Mouse (Mus musculus) left cerebral cortex, postnatal 25 days (tissue): Measurements from ENCODE around the gene Med29. TPM values are rescaled to one million over a fixed set of nuclear protein-coding genes. Genes with fewer than 3 reads are reported as not detected.

Experiments used
- DNase-seq, 2 experiments: peaks; one replicate each; pipeline ENCODE4 v3.0.0; 2022; ENCODE audit warnings: low spot score in 2 of 2, mixed read lengths in 1 of 2
- intact Hi-C: fragments of 180-260 bp; cut with DNase I; formaldehyde crosslinking; loops from one replicate; pipeline ENCODE4 v1.15.1; 2025
- total RNA-seq, 2 experiments: library from RNA; stranded (reverse); gene quantifications; 2 replicates each; pipeline ENCODE4 v1.2.3; 2021

Gene Med29
- total RNA-seq, 2 experiments from 2014 or later: 19.0 to 22.2 TPM

DNA sequence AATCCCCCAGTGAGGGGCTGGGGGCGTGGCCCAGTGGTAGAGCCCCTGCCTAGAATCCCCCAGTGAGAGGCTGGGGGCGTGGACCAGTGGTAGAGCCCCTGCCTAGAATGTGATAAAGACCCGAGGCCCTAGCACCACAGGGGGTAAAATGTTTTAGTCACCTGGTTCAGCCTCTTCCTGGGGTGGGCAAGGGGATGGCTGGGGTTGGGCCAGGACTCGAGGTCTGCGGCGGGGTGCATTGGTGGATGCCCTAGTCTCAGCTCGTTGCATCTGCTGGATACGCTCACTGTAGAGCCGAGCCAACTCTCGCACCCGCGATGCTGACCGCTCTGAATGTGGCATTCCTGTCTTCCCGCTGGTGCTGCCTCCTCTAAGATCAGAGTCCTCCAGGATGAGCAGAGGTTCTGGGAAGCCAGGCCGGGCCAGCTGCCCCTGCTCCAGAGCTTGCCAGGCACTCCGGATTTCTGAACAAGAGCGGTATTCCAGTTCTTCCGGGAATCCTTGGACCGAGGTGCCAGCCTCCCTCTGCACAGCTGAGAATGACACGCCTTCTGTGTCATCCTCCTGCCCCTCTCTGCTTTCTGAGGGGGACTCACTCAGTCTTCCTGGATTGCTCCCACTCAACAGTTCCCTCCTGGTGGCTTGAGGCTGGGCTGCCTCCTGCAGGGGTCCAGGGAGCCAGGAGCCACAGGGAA is 30.7 kb downstream of the Med29 start:
- no peak for DNase-seq
- intact Hi-C loops: no loop called here

DNA sequence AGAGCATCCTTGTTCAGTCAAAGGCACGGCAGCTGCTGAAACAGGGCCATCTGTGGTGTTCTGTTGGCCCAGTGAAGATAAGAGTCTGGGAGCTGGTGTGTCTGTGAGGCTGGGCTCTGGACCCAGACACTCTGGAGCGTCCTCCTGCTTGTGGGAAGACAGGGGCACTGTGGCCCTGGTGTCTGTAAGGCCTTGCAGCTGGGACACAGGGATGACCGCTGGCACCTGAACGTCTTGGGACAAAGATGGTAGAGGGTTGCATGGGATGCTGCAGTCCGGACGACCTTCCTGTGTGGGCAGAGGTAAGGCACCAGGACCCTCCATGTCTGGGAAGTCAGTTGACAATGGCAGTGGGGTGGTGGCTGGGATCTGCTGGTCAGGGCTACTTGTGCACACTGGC is 32.2 kb downstream of the Med29 start:
- DNase-seq: no peak
- intact Hi-C loops: no loop called here

GRCm38 (mm10) chr7:28359854-28360253 is 32.7 kb downstream of the Med29 start:
- intact Hi-C loops: no loop called here
- DNase-seq: no peak

- intact Hi-C loops: no loop called here
- no peak for DNase-seq
These were observed 34.1 kb downstream of the Med29 start for GRCm38 (mm10) chr7:28358431-28358830.

DNA sequence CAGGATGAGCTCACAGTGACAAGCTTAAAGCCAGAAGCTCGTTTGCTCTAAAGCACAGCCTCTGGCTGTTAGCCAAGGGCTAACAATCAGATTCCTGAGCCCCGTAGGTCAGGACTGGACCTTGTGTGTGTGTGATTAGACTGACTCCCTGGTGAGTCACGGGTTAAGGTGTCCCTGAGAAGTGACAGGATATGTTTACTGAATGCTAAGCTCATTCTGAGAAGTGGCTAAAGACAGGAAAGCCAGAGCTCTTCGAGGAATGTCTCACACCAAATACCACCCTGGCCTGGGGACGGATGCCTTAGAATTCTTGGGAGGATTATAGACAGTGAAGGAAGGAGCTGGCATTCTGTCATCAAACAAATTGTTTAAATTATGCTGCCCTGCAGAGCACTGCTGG is 34.5 kb downstream of the Med29 start:
- intact Hi-C loops: no loop called here
- no peak for DNase-seq

DNA sequence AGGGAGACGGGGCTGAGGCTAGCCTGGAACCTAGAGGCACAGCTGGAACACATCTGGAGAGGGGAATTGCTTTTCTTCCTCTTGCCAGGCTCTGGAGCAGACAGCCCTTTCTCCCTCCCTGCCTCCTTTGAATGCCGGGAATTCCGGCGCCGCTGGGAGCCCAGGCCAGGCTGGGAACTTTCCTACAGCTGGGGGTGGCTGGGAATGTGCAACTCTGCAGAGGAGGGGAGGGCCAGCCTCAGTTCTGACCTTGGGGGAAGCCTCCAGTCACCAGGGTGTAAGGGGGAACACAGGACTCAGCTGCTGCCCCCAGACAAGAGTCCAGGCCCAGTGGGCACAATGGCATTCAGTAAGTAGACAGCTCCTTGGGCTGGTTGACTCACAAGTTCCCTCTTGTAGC is 35.5 kb downstream of the Med29 start:
- intact Hi-C loops: no loop called here
- no peak for DNase-seq

- no peak for DNase-seq
- intact Hi-C loops: no loop called here
These were observed 37.3 kb downstream of the Med29 start for GRCm38 (mm10) chr7:28355221-28355620.

DNA sequence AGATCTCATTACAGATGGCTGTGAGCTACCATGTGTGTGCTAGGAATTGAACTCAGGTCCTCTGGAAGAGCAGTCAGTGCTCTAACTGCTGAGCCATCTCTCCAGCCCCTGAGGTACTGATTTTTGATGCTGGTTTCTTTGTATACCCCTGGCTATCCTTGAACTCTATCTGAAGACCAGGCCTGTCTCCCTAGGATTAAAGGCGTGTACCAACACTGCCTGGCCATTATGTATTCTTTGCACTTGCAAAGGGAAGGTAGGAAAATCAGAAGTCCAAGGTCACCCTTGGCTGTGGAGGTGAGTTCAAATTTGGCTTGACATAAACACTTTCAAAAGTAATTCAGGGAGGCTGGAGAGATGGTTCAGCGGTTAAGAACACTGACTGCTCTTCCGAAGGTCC is 37.9 kb downstream of the Med29 start:
- intact Hi-C loops: no loop called here
- DNase-seq: no peak

DNA sequence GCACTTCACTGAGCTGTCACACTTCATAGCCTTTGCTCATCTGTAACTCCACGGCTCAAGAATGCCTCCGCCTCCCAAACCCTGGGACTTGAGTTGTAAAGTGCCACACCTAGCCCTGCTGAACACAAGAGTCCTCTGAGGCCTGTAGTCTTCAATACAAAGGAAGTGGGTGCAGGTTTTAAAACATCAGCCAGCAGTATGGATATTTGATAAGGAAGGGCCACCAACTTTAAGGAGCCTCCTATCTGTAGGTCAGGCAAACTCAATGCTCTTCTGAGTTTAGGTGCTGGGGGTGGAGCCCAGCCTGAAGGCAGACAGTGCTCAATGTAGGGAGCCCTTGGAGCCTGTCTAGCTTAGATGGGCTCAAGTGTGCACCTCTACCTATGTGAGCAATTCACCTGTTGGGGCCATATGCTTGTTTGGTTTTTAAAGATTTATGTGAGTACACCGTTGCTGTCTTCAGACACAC is 38.4 kb downstream of the Med29 start:
- intact Hi-C loops: no loop called here
- DNase-seq: no peak

DNA sequence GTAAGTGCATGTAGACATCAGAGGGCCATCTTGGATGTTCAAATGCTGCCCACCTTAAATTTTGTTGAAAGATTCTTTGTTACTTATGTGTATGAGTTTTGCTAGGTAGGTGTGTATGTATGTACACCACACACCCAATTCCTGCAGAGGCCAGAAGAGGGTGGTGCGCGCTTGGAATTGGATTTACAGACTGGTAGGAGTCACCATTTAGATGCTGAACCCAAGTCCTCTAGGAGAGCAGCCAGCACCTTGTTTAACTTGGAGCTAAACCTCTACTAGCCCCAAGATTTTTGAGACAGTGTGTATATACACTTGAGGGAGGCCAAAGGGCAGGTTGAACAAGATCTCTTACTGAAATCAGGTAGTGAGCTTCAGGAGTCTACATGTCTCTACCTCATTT is 39.2 kb downstream of the Med29 start:
- DNase-seq: no peak
- intact Hi-C loops: no loop called here

DNA sequence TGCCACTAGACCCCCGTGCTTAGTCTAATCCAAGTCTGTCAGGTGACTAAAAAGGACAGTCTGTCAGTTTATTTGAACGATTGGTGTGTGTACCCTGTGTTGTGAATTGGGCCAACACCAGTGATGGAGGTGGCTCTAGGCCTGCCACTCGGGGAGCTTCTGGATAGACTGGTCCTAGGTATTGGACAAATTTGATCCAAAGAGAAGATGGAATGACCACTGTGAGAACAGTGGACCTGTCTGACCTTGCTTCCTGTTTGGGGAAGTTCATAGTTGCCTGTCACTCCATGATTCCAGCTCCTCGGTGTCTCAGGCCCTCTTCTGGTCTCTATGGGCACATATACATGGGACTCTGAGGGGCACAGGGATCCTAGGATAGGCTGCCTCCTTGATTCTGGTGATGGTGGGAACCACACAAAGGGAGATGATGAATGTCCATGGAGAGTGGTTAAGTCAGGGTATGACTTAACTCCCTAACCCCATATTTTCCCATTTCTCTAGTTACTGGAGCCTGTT is 40.8 kb downstream of the Med29 start:
- no peak for DNase-seq
- intact Hi-C loops: loop anchor here (2.0 kb wide), 1 partner anchor 21 kb away; the partner anchor contains the start of gene Plekhg2

DNA sequence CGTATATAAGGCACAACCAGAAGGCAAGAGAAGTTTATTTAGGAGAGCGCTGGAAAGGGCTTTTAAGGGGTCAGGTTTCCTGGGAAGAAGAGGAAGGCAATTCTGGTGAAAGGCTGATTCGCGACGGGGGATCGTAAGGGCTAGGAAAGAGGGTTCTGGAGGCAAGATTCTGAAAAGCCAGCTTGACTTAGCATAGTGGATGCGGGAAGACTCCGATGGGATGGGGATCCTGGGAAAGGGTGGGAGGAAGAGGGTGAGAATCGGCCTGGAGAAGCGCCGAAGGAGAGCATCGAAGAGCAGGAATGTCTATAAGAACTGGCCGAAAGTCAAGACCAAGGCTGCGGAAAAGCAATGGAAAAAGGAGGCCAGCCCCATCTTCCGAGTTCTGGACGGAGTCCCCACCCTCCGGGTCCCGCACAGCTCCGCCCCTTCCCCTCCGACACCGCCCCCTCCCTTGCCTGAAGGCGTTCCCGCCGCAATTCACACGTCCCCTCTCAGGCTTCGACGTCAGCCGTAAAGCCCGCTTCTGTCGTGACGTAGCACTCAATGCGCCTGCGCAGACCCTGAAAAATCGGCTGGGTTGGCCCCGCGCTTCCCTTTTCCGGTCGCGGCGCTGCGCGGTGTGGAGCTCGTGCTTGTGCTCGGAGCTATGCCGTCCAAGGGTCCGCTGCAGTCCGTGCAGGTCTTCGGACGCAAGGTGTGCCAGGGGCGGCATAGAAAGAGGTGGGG is 42.2 kb downstream of the Med29 start, which contains the start of gene Rps16:
Gene Rps16, plus strand, starts transcription at position 498 of the 729 bp plus-strand sequence.
- intact Hi-C loops: loop anchor here (2.0 kb wide), 1 partner anchor 22 kb away; the partner anchor contains the start of gene Plekhg2

DNA sequence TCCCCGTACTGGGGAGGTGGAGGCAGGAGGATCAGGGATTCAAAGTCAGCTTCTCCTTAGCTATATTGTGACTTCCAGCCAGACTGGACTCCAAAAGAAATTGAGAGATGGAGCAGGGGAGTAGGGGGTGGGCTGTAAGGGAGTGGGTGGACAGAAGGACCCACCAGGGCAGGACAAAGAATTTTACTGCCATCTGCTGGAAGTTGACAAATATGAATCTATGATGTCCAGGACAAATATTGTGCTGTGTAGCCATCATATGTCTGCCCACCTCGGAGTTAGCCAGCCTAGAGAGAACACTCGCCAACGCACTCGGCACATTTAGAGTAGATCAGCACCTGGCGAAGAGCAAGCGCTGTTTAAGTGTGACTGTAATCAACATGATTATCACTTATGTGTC is 43.9 kb downstream of the Med29 start:
- intact Hi-C loops: no loop called here
- no peak for DNase-seq

More for the DNA sequence above, 42.2 kb downstream of the Med29 start, which contains the start of gene Rps16:
- DNase-seq: peak; percentile 96 to 98

GRCm38 (mm10) chr7:28347746-28348145 is 44.8 kb downstream of the Med29 start:
- DNase-seq: no peak
- intact Hi-C loops: no loop called here

DNA sequence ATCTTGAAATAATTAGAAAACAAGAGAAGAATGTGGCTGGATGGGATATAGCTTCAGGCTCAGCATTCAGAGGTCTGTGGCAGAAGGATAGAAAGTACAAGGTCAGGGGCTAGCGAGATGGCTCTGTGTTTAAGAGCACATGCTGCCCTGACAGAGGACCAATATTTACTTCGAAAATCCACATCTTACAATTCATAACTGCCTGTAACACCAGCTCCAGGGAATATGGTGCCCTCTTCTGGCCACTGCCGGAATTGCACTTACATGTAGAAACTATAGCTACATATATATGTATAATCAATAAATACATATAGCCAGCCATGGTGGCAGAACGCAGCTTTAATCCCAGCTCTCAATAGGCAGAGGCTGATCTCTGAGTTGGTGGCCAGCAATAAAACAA is 47.9 kb downstream of the Med29 start:
- intact Hi-C loops: no loop called here
- peak; percentile 40 to 66 for DNase-seq

GRCm38 (mm10) chr7:28341381-28341780 is 51.1 kb downstream of the Med29 start:
- intact Hi-C loops: no loop called here
- no peak for DNase-seq

DNA sequence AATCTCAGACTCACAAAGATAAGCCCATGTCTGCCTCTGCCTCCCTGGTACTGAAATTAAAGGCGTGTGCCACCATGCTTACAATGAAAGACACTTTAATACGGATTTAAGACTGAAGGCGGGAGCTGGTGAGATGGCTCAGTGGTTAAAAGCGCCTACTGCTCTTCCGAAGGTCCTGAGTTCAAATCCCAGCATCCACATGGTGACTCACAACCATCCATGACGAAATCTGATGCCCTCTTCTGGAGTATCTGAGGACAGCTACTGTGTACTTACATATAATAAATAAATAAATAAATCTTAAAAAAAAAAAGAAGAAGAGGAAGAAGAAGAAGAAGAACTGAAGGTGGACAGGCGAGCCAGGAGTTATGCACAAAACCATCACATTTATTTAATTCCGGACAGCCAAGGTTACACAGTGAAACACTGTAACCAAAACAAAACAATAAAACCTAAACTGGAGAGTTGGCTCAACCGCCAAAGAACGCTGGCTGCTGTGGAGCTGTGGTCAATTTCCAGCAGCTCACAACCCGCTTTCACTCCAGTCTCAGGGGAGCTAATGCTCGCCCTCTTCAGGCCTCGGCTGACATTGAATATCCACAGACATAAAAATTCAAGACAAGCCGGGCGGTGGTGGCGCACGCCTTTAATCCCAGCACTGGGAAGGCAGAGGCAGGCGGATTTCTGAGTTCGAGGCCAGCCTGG is 53.1 kb downstream of the Med29 start:
- intact Hi-C loops: no loop called here
- DNase-seq: peak in 1 of 2 experiments; percentile 16

DNA sequence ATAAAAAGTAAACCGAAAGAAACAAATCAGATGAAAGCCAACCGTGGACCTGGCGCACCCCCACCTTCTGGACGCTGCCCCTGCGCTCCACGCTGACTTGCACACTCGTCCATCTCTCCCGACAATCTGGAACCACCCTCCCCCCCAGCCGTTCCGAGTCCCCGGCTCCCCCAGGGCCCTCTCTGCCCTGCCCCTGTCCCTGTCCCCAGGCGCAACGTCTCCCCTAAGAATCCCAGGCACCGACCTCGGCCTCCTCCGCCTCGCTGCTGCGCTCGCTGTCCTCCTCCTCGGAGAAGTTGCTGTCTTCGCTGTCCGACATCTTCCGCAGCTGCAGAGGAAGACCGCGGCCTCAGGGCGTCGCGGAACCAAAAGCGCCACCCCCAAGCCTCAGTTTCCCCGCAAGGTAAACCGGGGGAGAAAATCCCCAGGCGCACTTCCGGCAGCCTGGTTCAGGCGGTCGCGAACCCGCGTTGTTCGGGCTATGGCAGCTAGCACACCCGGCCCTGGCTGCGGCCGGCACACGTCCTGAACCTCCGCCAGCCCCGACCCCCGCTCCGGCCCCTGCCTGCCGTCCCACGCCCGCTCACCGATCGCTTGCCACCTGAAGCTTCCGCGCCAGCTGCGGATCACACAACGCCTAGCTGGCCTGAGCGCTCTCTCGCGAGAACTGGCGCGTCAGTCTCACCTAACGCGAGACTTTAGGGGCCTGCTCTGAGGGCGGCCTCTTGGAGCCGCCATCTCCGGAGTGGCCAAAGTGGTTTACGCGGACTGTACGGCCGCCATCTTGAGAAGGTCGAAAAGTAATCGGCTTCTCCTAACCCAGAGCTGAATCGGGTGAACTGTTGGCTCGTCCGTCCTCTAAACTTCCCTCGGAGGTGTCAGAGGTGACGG is 54.2 kb downstream of the Med29 start, which contains the start of gene Supt5:
Gene Supt5, minus strand, starts transcription at position 639 of the 891 bp plus-strand sequence.
- DNase-seq: peak; percentile 98
- intact Hi-C loops: no loop called here
